Mouse (Mus musculus) G1E (cell line): ENCODE results near the gene Nos1ap.

Experiments
- CTCF ChIP-seq: IDR thresholded peaks from 2 replicates; pipeline ENCODE4 v1.5.1; 2012; ENCODE audit warnings: low read depth, low read length, inconsistent platforms, mixed read lengths
- GATA1 ChIP-seq: IDR thresholded peaks from 2 replicates; pipeline ENCODE4 v1.6.1; 2012; ENCODE audit warnings: borderline replicate concordance, low read length, inconsistent platforms, mixed read lengths
- GATA2 ChIP-seq: IDR thresholded peaks from 2 replicates; pipeline ENCODE4 v1.6.1; 2012; ENCODE audit warnings: low read depth, low read length, inconsistent platforms, borderline replicate concordance

DNA sequence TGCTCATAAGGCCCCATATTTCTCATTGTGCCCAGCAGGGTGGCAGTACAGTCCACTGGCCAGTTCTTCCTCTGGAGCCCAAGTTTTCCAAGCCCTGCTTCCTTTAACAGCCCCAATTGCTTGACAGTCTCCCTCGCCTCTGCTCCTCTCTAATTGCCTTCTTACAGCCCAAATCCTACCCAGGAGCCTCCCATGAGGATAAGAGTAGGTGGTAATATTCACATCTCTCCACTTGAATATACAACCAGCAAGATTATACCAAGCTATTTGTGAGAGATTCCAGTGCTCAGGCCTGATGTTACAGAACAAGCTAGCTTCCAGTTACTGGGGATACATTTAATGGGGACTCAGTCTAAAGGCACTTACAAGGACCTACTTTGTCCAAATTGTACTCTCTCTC lies 166.6 kb downstream of the Nos1ap start:
- no peak for TF ChIP-seq CTCF
- no peak for TF ChIP-seq GATA1
- TF ChIP-seq GATA2 = no peak
